Mouse (Mus musculus) small intestine, adult 2 months (tissue): ENCODE measurements around the gene Ablim1.

ENCODE experiments used
- CTCF ChIP-seq: fragments of 200-500 bp; IDR thresholded peaks from 2 replicates; pipeline ENCODE4 v1.5.1; 2012; ENCODE audit warnings: low read depth, mild to moderate bottlenecking, control low read depth, inconsistent platforms, low read length, moderate library complexity, mixed read lengths; ENCODE audit not compliant: insufficient replicate concordance, insufficient read length; ENCODE audit errors: extremely low read depth
- POLR2A ChIP-seq: fragments of 200-500 bp; IDR thresholded peaks from 2 replicates; pipeline ENCODE4 v1.6.1; 2012; ENCODE audit warnings: low read depth, mild to moderate bottlenecking, control low read depth, inconsistent platforms, low read length, moderate library complexity

GRCm38 (mm10) chr19:57306601-57307000, 8.1 kb downstream of the Ablim1 start:
- no peak for TF ChIP-seq CTCF
- TF ChIP-seq POLR2A: no peak
